Mouse (Mus musculus): ENCODE measurements around the gene Lars2. TPM values are rescaled to one million over a fixed set of nuclear protein-coding genes. Genes with fewer than 3 reads are reported as not detected.
"Not testable (repeated sequence)": the region's sequence is repeated elsewhere in the genome, so short reads cannot be mapped to it uniquely, and the experiment has no call there.

Lars2 gene
- 1,006 and 1,510 TPM in 2 replicates for polyA plus RNA-seq (2014; fragmentation: Nextera tagmentation; extraction: Ambion mirVana)

DNA sequence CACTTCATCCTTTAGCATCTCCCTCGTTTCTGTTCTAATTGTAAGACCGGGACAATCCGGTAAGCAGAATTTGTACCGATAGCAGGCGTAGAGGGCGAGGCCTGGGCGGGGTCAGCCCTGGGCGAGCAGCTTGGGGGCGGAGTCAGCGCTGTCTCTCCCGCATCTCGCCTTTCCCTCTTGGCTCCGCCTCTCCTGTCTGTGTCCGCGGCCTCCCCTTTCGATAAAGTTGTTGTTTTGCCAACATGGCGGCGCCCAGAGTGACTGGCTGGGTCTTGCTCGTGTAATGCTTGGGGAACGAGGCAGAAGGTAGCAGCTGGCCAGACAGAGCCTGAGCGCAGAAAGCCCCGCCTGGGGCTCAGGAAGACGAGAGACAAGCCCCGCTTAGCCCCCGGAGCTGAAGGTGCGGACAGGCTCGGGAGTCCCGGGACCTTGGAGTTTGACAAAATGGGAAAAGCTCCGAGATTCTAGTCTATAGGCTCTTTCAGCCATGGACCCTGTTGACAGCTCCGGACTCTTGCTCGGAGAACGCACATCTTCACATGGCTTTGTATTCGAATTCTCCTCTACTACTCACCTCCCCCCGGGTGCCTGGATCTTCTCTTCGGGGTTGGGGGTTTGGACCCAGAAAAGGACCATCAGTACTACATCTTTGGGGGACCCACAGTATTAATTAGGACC lies at the start of gene Lars2:
Lars2 (plus strand) TSS at position 220 of the 678 bp plus-strand sequence.
- peak within 1 kb of the TSS; percentile 42 for H3K4me3 ChIP-seq (ENCODE audit: low read depth, low read length)
- H3K27me3 ChIP-seq (replicated peaks; ENCODE audit: control insufficient read depth, insufficient read depth, low read length), result no peaks in the 10 kb centered on the region
- 1% methylated on average over 35 of the region's 35 CpGs for WGBS
- H3K4me1 ChIP-seq (ENCODE audit: control insufficient read depth, insufficient read depth, low read length), result peaks cover 9% of the 10 kb centered on the region
- peak; percentile 97 for DNase-seq (ENCODE audit: low spot score)
- peak; percentile 99 for ATAC-seq
- H3K4me2 ChIP-seq (ENCODE audit: low read length), result peak within 1 kb of the TSS; percentile 70
- peak within 1 kb of the TSS; percentile 69 for H3K9ac ChIP-seq (ENCODE audit: low read length)
- no peaks in the 10 kb centered on the region for H3K36me3 ChIP-seq (ENCODE audit: control insufficient read depth, insufficient read depth, low read length)
- H3K27ac ChIP-seq (ENCODE audit: low read depth, low read length), result peak within 1 kb of the TSS; percentile 73
- no peaks in the 10 kb centered on the region for H3K9me3 ChIP-seq (replicated peaks; ENCODE audit: control insufficient read depth, low read length)

DNA sequence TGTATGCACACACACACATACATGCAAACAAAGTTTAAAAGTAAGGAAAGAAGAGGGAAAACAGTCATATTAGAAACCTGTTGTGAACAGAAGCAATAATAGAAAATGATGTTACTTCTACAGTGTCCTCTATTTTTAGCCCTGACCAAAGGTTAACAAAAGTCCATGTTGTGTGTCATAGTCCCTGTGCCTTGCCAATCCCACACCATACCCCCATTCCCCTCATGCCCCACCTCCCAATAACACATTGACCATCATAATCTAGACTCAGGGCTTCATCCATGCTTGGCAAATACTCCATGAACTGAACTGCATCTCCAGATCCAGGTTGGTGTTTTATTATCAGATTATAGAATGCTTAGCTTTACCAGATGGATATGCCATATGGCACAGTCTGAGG lies 40.6 kb upstream of the Lars2 start:
- Histone ChIP-seq H3K4me1 (ENCODE audit: control insufficient read depth, insufficient read depth, low read length) (no peaks in the 10 kb centered on the region), H3K4me3 (ENCODE audit: low read depth, low read length) (no peak overlapping the region), H3K27ac (ENCODE audit: low read depth, low read length) (no peak overlapping the region), H3K4me2 (ENCODE audit: low read length) (no peak overlapping the region), H3K9me3 (replicated peaks; ENCODE audit: control insufficient read depth, low read length) (no peaks in the 10 kb centered on the region), H3K9ac (ENCODE audit: low read length) (no peak overlapping the region), H3K36me3 (ENCODE audit: control insufficient read depth, insufficient read depth, low read length) (no peaks in the 10 kb centered on the region), H3K27me3 (replicated peaks; ENCODE audit: control insufficient read depth, insufficient read depth, low read length) (no peaks in the 10 kb centered on the region)
- no peak for ATAC-seq
- no peak for DNase-seq (ENCODE audit: low spot score)

DNA sequence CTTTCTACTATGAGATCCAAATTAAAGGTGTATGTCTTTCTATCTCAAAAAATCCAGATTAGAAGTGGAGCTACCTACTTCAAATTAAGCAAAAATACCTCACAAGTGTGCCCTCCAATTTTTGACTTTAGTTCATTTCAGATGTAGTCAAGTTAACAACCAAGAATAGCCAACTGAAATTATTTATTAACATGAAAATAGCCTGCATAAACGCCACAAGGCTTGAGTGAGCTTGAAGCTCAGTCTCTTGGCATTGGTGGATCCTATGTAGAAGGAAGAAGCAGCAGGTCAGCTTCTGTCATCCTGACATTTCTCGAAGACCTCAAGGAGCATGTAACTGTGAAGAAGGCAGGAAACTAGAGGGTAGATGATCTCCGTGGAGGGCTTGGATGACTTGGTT lies 38.4 kb upstream of the Lars2 start:
- WGBS, result 87% methylated on average over 3 of the region's 3 CpGs
- Histone ChIP-seq H3K27me3 (replicated peaks; ENCODE audit: control insufficient read depth, insufficient read depth, low read length) (no peaks in the 10 kb centered on the region), H3K27ac (ENCODE audit: low read depth, low read length) (no peak overlapping the region), H3K4me1 (ENCODE audit: control insufficient read depth, insufficient read depth, low read length) (no peaks in the 10 kb centered on the region), H3K4me3 (ENCODE audit: low read depth, low read length) (no peak overlapping the region), H3K9ac (ENCODE audit: low read length) (no peak overlapping the region), H3K36me3 (ENCODE audit: control insufficient read depth, insufficient read depth, low read length) (no peaks in the 10 kb centered on the region), H3K4me2 (ENCODE audit: low read length) (no peak overlapping the region), H3K9me3 (replicated peaks; ENCODE audit: control insufficient read depth, low read length) (no peaks in the 10 kb centered on the region)
- DNase-seq (ENCODE audit: low spot score), result no peak
- ATAC-seq, result no peak

DNA sequence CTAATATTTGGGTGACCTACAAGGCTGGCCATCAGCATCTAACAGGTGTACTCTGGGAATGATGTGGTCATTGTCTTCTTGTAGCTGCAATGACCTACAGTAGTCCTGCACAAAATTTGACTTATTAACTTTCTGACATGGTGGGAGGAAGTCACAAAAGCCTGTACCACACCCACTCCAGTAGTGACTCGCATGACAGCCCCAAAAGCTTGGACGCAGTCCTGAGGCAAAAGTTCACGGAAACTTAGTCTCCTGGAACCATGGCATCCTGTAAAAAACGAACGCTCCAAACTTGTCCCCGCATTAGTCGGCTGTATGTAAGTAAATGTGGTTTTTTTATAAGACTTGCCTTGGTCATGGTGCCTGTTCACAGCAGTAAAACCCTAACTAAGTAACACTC lies 36.9 kb upstream of the Lars2 start:
- no peaks in the 10 kb centered on the region for H3K27me3 ChIP-seq (replicated peaks; ENCODE audit: control insufficient read depth, insufficient read depth, low read length)
- H3K27ac ChIP-seq (ENCODE audit: low read depth, low read length), result no peak overlapping the region
- DNase-seq (ENCODE audit: low spot score) (no peak), ATAC-seq (no peak)
- H3K4me2 ChIP-seq (ENCODE audit: low read length), result no peak overlapping the region
- H3K36me3 ChIP-seq (ENCODE audit: control insufficient read depth, insufficient read depth, low read length), result no peaks in the 10 kb centered on the region
- no peaks in the 10 kb centered on the region for H3K4me1 ChIP-seq (ENCODE audit: control insufficient read depth, insufficient read depth, low read length)
- WGBS, result 93% methylated on average over 7 of the region's 7 CpGs
- no peak overlapping the region for H3K9ac ChIP-seq (ENCODE audit: low read length)
- no peaks in the 10 kb centered on the region for H3K9me3 ChIP-seq (replicated peaks; ENCODE audit: control insufficient read depth, low read length)
- H3K4me3 ChIP-seq (ENCODE audit: low read depth, low read length), result no peak overlapping the region

DNA sequence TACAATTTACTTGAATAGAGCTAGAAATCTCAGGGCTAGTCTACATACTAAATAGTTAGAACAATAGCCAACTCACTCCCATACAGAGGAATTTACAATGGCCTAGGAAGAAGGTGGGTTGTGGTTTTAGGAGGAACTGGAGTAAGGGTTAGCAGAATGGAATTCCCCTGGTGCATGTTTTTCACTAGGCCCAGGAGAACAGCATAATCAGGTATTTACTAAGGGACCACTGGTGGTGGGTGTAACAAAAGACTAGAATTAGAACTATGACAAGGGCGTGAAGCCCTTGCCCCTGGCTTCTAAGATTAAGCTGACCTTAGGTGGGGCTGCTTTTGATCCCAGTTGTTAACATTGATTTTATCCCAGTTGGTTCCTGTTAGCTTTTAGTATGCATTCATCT lies 36.5 kb upstream of the Lars2 start:
- H3K4me3 ChIP-seq (ENCODE audit: low read depth, low read length); H3K27ac ChIP-seq (ENCODE audit: low read depth, low read length); H3K4me1 ChIP-seq (ENCODE audit: control insufficient read depth, insufficient read depth, low read length); H3K4me2 ChIP-seq (ENCODE audit: low read length); H3K27me3 ChIP-seq (replicated peaks; ENCODE audit: control insufficient read depth, insufficient read depth, low read length); H3K36me3 ChIP-seq (ENCODE audit: control insufficient read depth, insufficient read depth, low read length); H3K9ac ChIP-seq (ENCODE audit: low read length); ATAC-seq; DNase-seq (ENCODE audit: low spot score); H3K9me3 ChIP-seq (replicated peaks; ENCODE audit: control insufficient read depth, low read length): not testable (repeated sequence)
- 53% methylated on average over 1 of the region's 1 CpGs for WGBS

DNA sequence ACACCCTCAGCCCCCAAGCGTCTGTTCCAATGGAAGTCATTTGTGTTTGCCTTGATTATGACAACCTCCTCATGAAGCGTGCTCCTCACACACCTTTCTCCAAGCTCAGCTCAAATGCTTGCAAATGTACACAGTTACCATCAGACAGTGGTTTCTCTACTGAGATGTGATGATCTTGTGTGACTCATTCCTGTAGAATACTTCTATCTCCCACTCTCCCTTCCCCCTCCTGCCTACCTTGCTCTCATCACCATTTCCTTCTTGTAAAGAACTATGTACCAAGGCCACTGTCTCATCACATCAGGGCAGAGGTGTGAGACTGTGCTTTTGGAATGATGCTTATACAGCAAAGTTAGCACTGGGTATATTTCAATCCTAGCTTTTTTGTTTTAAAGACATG lies 33.2 kb upstream of the Lars2 start:
- no peak for DNase-seq (ENCODE audit: low spot score)
- H3K27me3 ChIP-seq (replicated peaks; ENCODE audit: control insufficient read depth, insufficient read depth, low read length), result no peaks in the 10 kb centered on the region
- H3K4me2 ChIP-seq (ENCODE audit: low read length), result no peak overlapping the region
- no peak overlapping the region for H3K9ac ChIP-seq (ENCODE audit: low read length)
- no peaks in the 10 kb centered on the region for H3K36me3 ChIP-seq (ENCODE audit: control insufficient read depth, insufficient read depth, low read length)
- no peak overlapping the region for H3K4me3 ChIP-seq (ENCODE audit: low read depth, low read length)
- no peaks in the 10 kb centered on the region for H3K4me1 ChIP-seq (ENCODE audit: control insufficient read depth, insufficient read depth, low read length)
- H3K9me3 ChIP-seq (replicated peaks; ENCODE audit: control insufficient read depth, low read length), result no peaks in the 10 kb centered on the region
- 91% methylated on average over 2 of the region's 2 CpGs for WGBS
- no peak overlapping the region for H3K27ac ChIP-seq (ENCODE audit: low read depth, low read length)
- ATAC-seq, result no peak

DNA sequence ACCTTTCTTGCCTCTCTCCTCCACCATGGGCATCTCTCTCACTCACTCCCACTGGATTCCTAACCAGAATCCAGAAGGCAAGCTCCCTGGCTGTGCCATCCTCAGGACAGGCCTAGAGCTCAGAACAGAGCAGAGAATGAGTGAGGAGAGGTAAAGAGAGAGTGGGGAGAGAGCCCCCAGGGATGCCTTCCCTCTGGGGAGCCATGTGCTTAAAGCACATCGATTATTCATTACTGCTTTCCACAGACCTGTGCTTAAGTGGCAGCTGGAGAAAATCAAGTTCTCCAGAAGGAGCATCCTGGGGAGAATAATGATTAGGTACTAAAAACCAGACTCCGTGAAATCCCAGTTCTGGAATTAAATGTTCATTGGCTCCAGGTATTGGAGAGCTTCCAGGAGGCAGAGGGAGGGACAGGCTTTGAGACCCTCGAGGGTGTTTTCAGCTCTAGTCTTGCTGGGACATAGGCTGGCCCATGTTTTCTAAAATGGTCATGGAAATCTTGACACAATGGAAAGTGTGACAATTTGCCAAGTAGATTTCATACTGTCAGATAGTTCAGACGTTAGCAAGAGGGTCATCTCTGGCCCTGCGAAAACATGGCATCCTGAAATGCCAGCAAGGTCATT lies 31.6 kb upstream of the Lars2 start:
- Histone ChIP-seq H3K4me3 (ENCODE audit: low read depth, low read length) (no peak overlapping the region), H3K27me3 (replicated peaks; ENCODE audit: control insufficient read depth, insufficient read depth, low read length) (no peaks in the 10 kb centered on the region), H3K27ac (ENCODE audit: low read depth, low read length) (no peak overlapping the region), H3K9ac (ENCODE audit: low read length) (no peak overlapping the region), H3K4me1 (ENCODE audit: control insufficient read depth, insufficient read depth, low read length) (no peaks in the 10 kb centered on the region), H3K36me3 (ENCODE audit: control insufficient read depth, insufficient read depth, low read length) (no peaks in the 10 kb centered on the region), H3K9me3 (replicated peaks; ENCODE audit: control insufficient read depth, low read length) (no peaks in the 10 kb centered on the region), H3K4me2 (ENCODE audit: low read length) (no peak overlapping the region)
- ATAC-seq, result no peak
- peak; percentile 29 for DNase-seq (ENCODE audit: low spot score)
- 48% methylated on average over 5 of the region's 5 CpGs for WGBS

DNA sequence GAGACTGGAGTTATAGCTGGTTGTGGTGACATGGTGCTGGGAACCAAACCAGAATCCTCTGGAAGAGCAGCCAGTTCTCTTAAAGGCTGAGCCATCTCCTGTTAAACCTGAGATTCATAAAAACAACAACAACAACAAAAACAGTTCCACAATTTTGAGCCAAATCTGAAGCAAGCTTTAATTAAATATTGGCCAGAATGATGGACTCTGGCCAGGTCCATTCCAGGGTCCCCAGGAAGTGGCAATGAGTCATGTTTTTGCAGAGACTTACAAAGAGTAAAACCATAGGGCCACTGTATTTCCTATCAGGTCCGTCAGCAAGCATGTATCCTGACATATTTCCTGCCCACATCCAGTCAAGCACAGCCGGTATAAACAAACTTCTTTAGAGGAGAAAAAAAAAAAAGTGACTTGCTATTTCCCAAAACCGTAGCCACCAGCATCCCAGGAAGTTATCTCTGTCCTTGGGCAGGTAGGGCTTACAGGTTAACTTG lies 27.0 kb upstream of the Lars2 start:
- Histone ChIP-seq H3K4me2 (ENCODE audit: low read length) (no peak overlapping the region), H3K4me3 (ENCODE audit: low read depth, low read length) (no peak overlapping the region), H3K27me3 (replicated peaks; ENCODE audit: control insufficient read depth, insufficient read depth, low read length) (no peaks in the 10 kb centered on the region), H3K36me3 (ENCODE audit: control insufficient read depth, insufficient read depth, low read length) (no peaks in the 10 kb centered on the region), H3K27ac (ENCODE audit: low read depth, low read length) (no peak overlapping the region), H3K9me3 (replicated peaks; ENCODE audit: control insufficient read depth, low read length) (no peaks in the 10 kb centered on the region), H3K9ac (ENCODE audit: low read length) (no peak overlapping the region), H3K4me1 (ENCODE audit: control insufficient read depth, insufficient read depth, low read length) (no peaks in the 10 kb centered on the region)
- ATAC-seq, result no peak
- DNase-seq (ENCODE audit: low spot score), result no peak
- WGBS, result 85% methylated on average over 3 of the region's 3 CpGs

DNA sequence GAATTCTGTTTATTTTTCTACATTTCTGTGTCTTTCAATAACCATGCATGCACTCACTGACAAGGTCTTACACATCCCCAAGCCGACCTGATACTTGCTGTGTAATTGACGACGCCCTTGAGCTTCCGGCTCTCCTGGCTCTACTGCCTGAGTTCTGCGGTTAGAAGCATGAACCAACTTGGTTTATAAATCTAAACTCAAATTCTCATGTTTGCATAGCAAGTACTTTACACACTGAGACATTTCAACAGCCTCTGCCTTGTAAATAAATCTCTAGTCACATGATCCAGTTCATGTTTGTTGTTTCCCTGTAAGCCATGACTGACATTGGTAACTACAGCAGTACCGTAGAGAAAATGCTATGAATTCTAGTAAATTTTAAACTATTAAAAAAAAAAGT lies 25.5 kb upstream of the Lars2 start:
- no peaks in the 10 kb centered on the region for H3K27me3 ChIP-seq (replicated peaks; ENCODE audit: control insufficient read depth, insufficient read depth, low read length)
- WGBS, result 91% methylated on average over 6 of the region's 6 CpGs
- no peaks in the 10 kb centered on the region for H3K9me3 ChIP-seq (replicated peaks; ENCODE audit: control insufficient read depth, low read length)
- H3K4me3 ChIP-seq (ENCODE audit: low read depth, low read length), result no peak overlapping the region
- DNase-seq (ENCODE audit: low spot score), result no peak
- H3K9ac ChIP-seq (ENCODE audit: low read length), result no peak overlapping the region
- H3K36me3 ChIP-seq (ENCODE audit: control insufficient read depth, insufficient read depth, low read length), result no peaks in the 10 kb centered on the region
- no peak for ATAC-seq
- H3K4me1 ChIP-seq (ENCODE audit: control insufficient read depth, insufficient read depth, low read length), result no peaks in the 10 kb centered on the region
- H3K27ac ChIP-seq (ENCODE audit: low read depth, low read length), result no peak overlapping the region
- no peak overlapping the region for H3K4me2 ChIP-seq (ENCODE audit: low read length)

Measured in forebrain, embryonic 14.5 days (tissue).